Mouse (Mus musculus) limb, embryonic 13.5 days (tissue): ENCODE data around the gene Blmh. TPM values are rescaled to one million over a fixed set of nuclear protein-coding genes. Genes with fewer than 3 reads are reported as not detected.

Experiments used
- ATAC-seq: fragments of 200-750 bp; cut with Nextera tagmentation; 2 replicates; pipeline ENCODE4 v1.8.0; 2017; ENCODE audit warnings: low read depth, moderate number of reproducible peaks, moderate TSS enrichment; ENCODE audit not compliant: low FRiP score
- H3K27ac ChIP-seq: fragments of 300-500 bp; sonication (generic); 2 replicates; pipeline ENCODE4 v1.5.1; 2015; ENCODE audit warnings: inconsistent platforms, mild to moderate bottlenecking, moderate library complexity
- H3K27me3 ChIP-seq: fragments of 300-500 bp; sonication (generic); 2 replicates; pipeline ENCODE4 v1.6.1; 2015; ENCODE audit warnings: mild to moderate bottlenecking, inconsistent platforms
- H3K36me3 ChIP-seq: fragments of 300-500 bp; sonication (generic); 2 replicates; pipeline ENCODE4 v1.6.1; 2015; ENCODE audit warnings: inconsistent platforms, mild to moderate bottlenecking, moderate library complexity
- H3K4me1 ChIP-seq: fragments of 300-500 bp; sonication (generic); 2 replicates; pipeline ENCODE4 v1.6.1; 2015; ENCODE audit warnings: inconsistent platforms
- H3K4me2 ChIP-seq: fragments of 300-500 bp; sonication (generic); replicated peaks from 2 replicates; pipeline ENCODE4 v1.6.1; 2015; ENCODE audit warnings: inconsistent platforms, mild to moderate bottlenecking, moderate library complexity
- H3K4me3 ChIP-seq: fragments of 300-500 bp; sonication (generic); 2 replicates; pipeline ENCODE4 v1.5.1; 2015; ENCODE audit warnings: moderate library complexity, mild to moderate bottlenecking, inconsistent platforms
- H3K9ac ChIP-seq: fragments of 300-500 bp; sonication (generic); 2 replicates; pipeline ENCODE4 v1.6.1; 2015; ENCODE audit warnings: mild to moderate bottlenecking, inconsistent platforms
- H3K9me3 ChIP-seq: fragments of 300-500 bp; sonication (generic); 2 replicates; pipeline ENCODE4 v1.6.1; 2016; ENCODE audit warnings: inconsistent platforms
- WGBS: fragments of 180-500 bp; shearing (Covaris S2); methylation state at CpG from one replicate; pipeline ENCODE4 v1.1.7; 2015; 5-methylcytosine and 5-hydroxymethylcytosine counted together
- polyA plus RNA-seq: library from polyadenylated mRNA; unstranded; fragments of >200 nt; fragmentation: Nextera tagmentation; extraction: Ambion mirVana; gene quantifications from 2 replicates; pipeline ENCODE4 v1.2.1, GENCODE M21; 2015

Gene Blmh
- polyA plus RNA-seq, 1 experiment from 2014 or later = 190 TPM

DNA sequence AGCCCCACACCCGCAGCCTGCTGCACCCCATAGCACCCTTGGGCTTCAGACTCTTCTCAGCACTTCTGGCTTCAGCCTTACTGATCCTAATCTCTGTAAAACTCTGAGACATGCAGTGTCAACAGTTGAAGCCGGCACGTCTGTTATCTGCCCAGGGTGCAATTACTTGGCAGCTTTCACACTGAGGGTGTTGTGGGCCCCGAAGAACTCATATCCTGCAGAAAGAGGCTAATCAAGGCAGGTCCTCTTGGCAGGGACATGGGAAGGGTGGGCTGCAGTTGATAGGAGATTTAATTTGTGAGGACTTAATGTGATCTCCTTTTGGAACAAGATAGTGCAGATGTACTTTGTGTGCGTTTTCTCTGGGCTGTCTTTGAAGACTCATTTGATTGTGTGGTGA, 59.0 kb downstream of the Blmh start:
- Histone ChIP-seq H3K9me3 (no peaks in the 10 kb centered on the region), H3K27ac (no peak overlapping the region), H3K9ac (no peak overlapping the region), H3K4me1 (no peaks in the 10 kb centered on the region), H3K27me3 (no peaks in the 10 kb centered on the region), H3K4me2 (no peak overlapping the region), H3K4me3 (no peak overlapping the region), H3K36me3 (peaks cover 88% of the 10 kb centered on the region)
- 84% methylated on average over 5 of the region's 5 CpGs for WGBS
- ATAC-seq = no peak

DNA sequence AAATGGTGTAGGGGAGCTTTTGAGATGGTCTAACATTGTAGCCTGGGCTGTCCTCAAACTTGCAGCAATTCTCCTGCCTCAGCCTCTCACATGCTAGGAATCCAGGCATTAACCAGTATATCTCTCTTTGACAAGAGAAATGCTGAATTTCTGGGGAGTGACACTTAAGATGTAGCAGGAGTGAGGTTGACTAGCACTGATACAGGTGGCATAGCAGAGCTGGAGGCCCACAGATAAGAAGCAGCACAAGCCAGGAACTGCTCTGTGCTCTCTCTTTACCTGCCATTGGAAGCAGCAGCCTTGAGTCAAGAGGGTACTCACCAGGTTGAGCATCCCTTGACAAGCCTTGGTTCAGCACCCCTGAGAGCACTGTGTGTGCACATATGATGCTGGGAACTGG, 59.6 kb downstream of the Blmh start:
- Histone ChIP-seq H3K36me3 (peaks cover 83% of the 10 kb centered on the region), H3K4me3 (no peak overlapping the region)

DNA sequence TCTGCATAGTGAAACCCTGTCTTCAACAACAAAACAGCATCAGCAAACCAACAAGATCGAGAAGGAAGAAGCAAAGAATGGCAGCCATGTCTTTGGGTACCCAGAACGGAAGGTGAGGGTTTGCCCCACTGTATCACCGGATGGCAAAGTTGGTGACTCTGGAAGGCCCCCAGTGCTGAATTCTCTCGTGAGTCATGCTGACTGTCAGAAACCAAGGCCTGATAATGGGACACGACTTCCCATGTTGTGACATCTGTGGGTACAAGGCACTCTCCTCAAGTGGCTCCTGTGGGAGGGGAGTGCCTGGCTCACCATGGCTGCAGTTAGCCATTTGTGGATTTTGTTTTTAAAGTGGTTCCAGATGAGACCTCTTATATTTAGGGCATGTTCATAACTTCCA, 66.2 kb downstream of the Blmh start:
- H3K36me3 ChIP-seq = peaks cover 32% of the 10 kb centered on the region
- H3K27me3 ChIP-seq = peaks cover 6% of the 10 kb centered on the region
- H3K4me3 ChIP-seq = no peak overlapping the region
- H3K4me2 ChIP-seq = no peak overlapping the region
- no peak overlapping the region for H3K27ac ChIP-seq
- no peaks in the 10 kb centered on the region for H3K4me1 ChIP-seq
- no peak overlapping the region for H3K9ac ChIP-seq
- no peak for ATAC-seq
- WGBS = 81% methylated on average over 5 of the region's 5 CpGs
- no peaks in the 10 kb centered on the region for H3K9me3 ChIP-seq

More for the DNA sequence above, 59.6 kb downstream of the Blmh start:
- Histone ChIP-seq H3K4me1 (no peaks in the 10 kb centered on the region), H3K9me3 (no peaks in the 10 kb centered on the region), H3K9ac (no peak overlapping the region), H3K4me2 (no peak overlapping the region), H3K27me3 (no peaks in the 10 kb centered on the region), H3K27ac (no peak overlapping the region)
- no peak for ATAC-seq

DNA sequence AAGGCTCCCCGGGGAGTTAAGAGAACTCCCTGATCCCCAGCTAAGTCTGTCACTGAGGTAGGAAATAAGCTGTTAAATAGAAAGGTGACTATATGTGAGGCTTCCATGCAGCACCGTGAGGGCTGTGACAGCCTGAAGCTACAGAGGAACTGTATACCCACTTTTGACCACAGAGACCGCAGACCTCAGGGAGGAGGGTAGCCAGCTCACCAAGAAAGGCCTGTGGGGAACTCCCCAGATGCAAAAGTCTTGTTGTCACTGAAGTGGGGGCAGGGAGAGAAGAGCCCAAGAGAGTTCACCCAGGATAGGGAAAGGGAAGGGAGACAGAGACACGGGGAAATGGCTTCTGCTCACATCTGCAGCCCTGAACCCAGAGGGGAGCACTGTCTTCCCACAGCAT, 68.3 kb downstream of the Blmh start:
- peaks cover 25% of the 10 kb centered on the region for H3K27me3 ChIP-seq
- WGBS = 39% methylated on average over 4 of the region's 4 CpGs
- ATAC-seq = no peak
- H3K27ac ChIP-seq = no peak overlapping the region
- no peak overlapping the region for H3K4me2 ChIP-seq
- H3K9ac ChIP-seq = no peak overlapping the region
- H3K9me3 ChIP-seq = no peaks in the 10 kb centered on the region
- H3K36me3 ChIP-seq = peaks cover 12% of the 10 kb centered on the region
- H3K4me3 ChIP-seq = no peak overlapping the region
- H3K4me1 ChIP-seq = peaks cover 2% of the 10 kb centered on the region; the same call in 1 of the 2 replicates

DNA sequence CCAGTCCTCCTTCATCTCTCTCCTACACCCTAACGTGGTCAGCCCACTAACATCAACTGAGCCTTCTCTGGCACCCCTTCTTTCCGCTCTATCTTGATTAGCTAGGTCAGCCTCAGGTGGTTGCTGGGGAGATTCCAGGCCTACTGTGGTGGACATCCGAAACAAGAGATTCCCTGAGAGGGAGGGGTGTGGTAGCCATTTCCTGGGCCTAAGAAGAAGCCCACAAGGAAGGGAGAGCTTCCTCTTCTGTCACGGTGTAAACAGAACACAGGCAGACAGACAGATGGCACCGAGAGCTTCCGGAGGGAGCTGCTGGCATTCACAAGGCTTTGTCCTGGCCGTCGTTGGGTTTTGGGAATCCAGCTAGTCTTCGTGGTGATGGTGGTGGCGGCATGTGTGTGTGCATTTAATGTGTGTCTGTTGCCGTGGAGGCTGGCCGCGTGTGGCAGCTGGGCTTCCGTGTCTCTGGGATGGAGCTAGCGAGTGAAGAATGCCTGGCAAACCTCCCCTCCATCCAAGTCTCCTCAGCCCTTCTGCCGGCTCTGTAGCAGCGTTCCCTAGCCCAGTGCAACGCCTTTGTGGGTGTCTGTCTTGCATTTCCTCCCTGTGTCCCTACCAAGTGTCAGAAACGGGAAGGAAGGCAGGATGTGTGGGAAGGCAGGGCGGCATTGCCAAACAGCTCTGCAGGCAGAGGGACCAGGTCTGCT, 71.5 kb downstream of the Blmh start:
- no peak overlapping the region for H3K4me2 ChIP-seq
- no peak overlapping the region for H3K4me3 ChIP-seq
- 53% methylated on average over 20 of the region's 20 CpGs for WGBS
- H3K27me3 ChIP-seq = peaks cover 57% of the 10 kb centered on the region
- no peak overlapping the region for H3K9ac ChIP-seq
- H3K4me1 ChIP-seq = peaks cover 13% of the 10 kb centered on the region
- H3K9me3 ChIP-seq = no peaks in the 10 kb centered on the region
- no peak overlapping the region for H3K27ac ChIP-seq
- H3K36me3 ChIP-seq = no peaks in the 10 kb centered on the region
- no peak for ATAC-seq

DNA sequence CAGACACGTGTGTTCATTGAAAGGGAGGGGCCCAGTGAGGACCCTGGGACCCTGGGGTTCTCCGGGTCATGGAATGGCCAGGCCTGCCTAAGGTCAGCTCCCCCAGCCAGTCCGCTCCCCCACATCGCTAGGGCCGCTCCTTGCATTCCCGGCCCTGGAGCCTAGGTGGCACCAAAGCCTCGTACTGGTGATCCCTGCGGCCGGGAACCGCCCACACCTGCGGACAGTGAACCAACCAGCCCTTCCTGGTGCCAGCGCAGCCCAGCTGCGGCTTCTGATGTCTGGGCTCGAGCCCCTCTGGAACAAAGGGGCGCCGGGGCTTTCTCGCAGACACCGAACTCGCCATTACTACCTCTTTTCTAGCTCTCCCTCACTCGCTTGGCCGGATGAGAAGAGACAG, 72.7 kb downstream of the Blmh start:
- peak overlapping the region; percentile 49 for H3K4me3 ChIP-seq
- H3K27me3 ChIP-seq = peaks cover 65% of the 10 kb centered on the region
- WGBS = under 1% methylated on average over 21 of the region's 21 CpGs

DNA sequence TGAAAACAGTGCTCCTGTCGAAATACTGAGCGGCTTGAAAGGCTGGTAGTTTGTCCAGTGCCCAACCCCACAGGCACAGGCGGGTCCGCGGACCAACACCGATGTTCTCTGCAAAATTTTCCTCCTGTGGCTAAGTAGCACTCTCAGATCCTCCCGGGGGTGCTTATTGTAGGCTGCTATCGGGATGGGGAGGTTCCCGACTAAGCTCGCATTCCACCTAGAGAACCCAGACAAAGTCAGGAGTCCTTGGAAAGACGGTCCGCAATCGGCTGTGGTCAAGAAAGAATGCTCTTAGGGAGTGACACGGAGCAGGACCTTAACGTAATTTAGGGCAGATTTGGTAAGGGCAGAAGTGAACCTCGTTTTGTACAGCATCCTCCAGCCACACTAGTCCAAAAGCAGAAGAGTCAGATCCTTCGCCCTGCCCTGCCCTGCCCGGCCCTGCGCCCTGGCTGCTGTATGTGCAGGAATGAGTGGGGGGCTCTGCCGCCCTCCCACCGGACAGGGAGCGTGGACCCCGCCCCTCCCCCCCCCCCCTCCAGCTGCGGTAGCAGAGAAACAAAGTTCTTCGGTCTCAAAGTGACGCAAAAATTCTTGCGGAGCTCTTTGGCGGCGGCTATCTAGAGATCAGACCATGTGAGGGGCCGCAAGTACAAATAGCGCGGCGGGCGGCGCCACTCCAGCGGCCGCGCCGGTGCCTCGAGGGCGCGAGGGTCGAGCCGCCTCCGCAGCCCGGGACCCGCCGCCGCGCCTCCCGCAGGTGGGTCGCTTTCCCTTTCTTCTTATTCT, 73.5 kb downstream of the Blmh start, which contains the start of gene Slc6a4:
Gene Slc6a4 (plus strand): TSS at position 688 of the 789 bp plus-strand sequence.
- H3K27me3 ChIP-seq = peaks cover 65% of the 10 kb centered on the region

More for the DNA sequence above, 72.7 kb downstream of the Blmh start:
- ATAC-seq = peak; percentile 69; the same call in 1 of the 2 replicates
- Histone ChIP-seq H3K27ac (no peak overlapping the region), H3K9ac (no peak overlapping the region), H3K9me3 (no peaks in the 10 kb centered on the region), H3K4me1 (peaks cover 13% of the 10 kb centered on the region), H3K36me3 (no peaks in the 10 kb centered on the region), H3K4me2 (peak overlapping the region; percentile 88)

DNA sequence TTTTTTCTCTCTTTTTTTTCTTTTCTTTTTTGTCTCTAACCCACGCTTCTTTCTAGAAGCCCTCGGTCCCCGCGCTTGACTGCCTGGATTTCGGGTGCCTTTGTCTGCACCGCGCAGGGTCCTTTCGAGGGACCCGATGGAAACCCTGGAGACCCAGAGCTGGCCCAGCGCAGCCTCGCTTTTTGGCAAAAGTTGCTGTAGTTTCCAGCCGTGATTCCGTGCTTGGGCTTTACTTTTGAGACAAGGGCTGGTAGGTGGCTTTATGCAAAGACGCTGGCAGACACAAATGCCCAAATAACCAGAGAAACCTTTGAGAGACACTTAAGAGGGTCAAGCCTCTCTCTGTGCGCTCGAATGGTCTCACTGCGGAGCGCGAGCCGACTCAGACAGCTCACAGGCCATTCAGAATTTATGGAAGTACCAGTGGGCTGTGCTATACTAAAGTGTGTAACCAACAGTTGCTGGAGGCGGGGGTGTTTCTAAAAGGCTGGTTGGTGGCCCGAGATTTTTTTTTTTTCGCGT, 74.2 kb downstream of the Blmh start:
- no peak overlapping the region for H3K27ac ChIP-seq
- peak overlapping the region; percentile 49 for H3K4me3 ChIP-seq
- WGBS = 8% methylated on average over 24 of the region's 24 CpGs
- H3K4me2 ChIP-seq = peak overlapping the region; percentile 88
- peaks cover 13% of the 10 kb centered on the region for H3K4me1 ChIP-seq
- H3K9me3 ChIP-seq = no peaks in the 10 kb centered on the region
- H3K9ac ChIP-seq = peak overlapping the region; percentile 52
- H3K36me3 ChIP-seq = no peaks in the 10 kb centered on the region
- H3K27me3 ChIP-seq = peaks cover 65% of the 10 kb centered on the region
- no peak for ATAC-seq

More for the DNA sequence above, 73.5 kb downstream of the Blmh start, which contains the start of gene Slc6a4:
- H3K4me1 ChIP-seq = peaks cover 13% of the 10 kb centered on the region
- no peaks in the 10 kb centered on the region for H3K9me3 ChIP-seq
- no peak within 1 kb of the TSS for H3K27ac ChIP-seq
- WGBS = 1% methylated on average over 52 of the region's 52 CpGs
- no peaks in the 10 kb centered on the region for H3K36me3 ChIP-seq
- H3K9ac ChIP-seq = peak within 1 kb of the TSS; percentile 52
- peak within 1 kb of the TSS; percentile 49 for H3K4me3 ChIP-seq
- H3K4me2 ChIP-seq = peak within 1 kb of the TSS; percentile 88
- no peak for ATAC-seq

DNA sequence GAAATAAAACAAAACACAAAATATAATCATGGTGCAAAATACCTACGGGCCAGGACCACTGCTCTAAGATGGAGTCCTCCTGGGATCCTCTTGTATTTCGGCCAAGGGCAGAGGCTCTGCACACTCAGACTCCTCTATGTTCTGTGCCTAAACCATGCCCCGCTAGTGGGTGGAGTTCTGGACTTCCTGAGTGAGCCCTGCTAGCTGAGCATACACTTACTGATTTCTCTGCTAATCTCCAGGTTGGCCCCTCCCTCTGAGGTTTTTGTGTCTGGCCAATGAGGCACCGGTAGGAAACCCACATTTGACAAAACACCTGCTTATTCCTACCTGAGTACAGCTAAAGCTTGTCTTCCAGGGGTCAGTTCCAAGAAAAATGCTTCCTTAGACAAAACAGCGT, 76.1 kb downstream of the Blmh start:
- no peaks in the 10 kb centered on the region for H3K36me3 ChIP-seq
- H3K27ac ChIP-seq = no peak overlapping the region
- H3K4me2 ChIP-seq = no peak overlapping the region
- peaks cover 13% of the 10 kb centered on the region for H3K4me1 ChIP-seq
- no peaks in the 10 kb centered on the region for H3K9me3 ChIP-seq
- no peak for ATAC-seq
- 50% methylated on average over 5 of the region's 5 CpGs for WGBS
- H3K4me3 ChIP-seq = no peak overlapping the region
- H3K9ac ChIP-seq = no peak overlapping the region
- H3K27me3 ChIP-seq = peaks cover 66% of the 10 kb centered on the region

DNA sequence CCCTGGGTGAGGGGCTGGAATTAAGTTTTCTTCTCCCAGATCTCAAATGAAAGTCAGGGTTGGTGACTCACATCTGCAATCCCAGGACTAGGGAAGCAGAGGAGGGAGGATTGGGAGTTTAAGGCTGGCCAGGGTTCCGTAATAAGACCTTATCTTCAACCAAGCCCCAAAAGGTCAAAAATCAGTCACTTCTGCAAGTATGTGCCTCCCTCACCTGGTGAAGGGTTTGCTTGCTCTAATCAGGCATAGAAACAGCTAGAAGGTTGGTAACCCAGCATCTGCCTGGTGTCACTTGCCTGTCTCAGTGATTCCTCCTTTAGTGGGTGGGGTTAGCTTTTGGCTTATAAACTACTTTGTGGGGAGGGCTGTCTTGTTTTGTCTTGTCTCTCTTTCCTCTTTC, 77.8 kb downstream of the Blmh start:
- H3K9me3 ChIP-seq = no peaks in the 10 kb centered on the region
- no peak overlapping the region for H3K9ac ChIP-seq
- no peak overlapping the region for H3K27ac ChIP-seq
- no peak overlapping the region for H3K4me2 ChIP-seq
- ATAC-seq = no peak
- no peak overlapping the region for H3K4me3 ChIP-seq
- no peaks in the 10 kb centered on the region for H3K36me3 ChIP-seq
- 50% methylated on average over 1 of the region's 1 CpGs for WGBS
- H3K4me1 ChIP-seq = peaks cover 22% of the 10 kb centered on the region
- H3K27me3 ChIP-seq = peaks cover 49% of the 10 kb centered on the region

DNA sequence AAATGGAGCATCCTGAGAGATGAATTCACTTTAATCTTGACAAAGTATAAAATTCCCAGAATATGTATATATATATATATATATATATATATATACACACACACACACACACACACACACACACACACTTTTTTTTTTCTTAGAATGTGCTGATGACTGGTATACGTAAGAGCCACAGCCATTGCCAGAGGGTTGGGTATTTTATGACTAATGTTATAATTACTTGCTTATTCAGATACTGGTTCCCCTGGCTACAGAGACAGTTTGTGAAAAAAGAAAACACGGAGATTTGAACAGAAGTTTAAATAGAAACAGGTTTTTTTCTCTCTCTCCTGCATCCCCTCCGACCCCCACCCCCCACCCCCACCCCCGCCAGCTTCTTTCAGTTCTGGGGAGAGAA, 81.3 kb downstream of the Blmh start:
- ATAC-seq = no peak
- Histone ChIP-seq H3K27ac (no peak overlapping the region), H3K4me2 (no peak overlapping the region), H3K27me3 (peaks cover 19% of the 10 kb centered on the region), H3K9ac (no peak overlapping the region), H3K4me3 (no peak overlapping the region), H3K36me3 (no peaks in the 10 kb centered on the region), H3K4me1 (peaks cover 9% of the 10 kb centered on the region), H3K9me3 (no peaks in the 10 kb centered on the region)
- WGBS = 24% methylated on average over 3 of the region's 4 CpGs

DNA sequence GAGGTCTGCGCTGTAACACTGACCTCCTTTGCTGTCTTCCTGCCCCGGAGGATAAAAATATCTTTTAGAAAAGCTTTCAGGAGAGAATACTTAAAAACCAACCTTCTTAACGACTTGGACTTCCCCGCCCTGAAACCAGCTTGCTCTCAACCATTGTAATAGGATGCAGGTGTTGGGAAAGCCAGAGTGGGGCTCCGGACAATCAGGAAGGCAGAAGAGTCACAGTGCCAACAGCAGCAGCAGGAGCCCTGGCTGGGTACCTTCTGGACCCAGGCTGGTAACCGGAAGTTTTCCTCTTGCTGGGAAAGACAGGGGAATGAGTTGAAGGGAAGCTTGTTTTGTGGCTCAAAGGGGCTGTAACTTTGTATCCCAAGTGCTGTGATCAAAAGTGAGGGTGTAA, 82.0 kb downstream of the Blmh start:
- 16% methylated on average over 6 of the region's 6 CpGs for WGBS
- Histone ChIP-seq H3K9me3 (no peaks in the 10 kb centered on the region), H3K4me2 (0 out of 2 replicates have a peak overlapping the region, but pooled peaks have one; percentile 7), H3K27ac (no peak overlapping the region), H3K4me3 (no peak overlapping the region), H3K4me1 (peaks cover 9% of the 10 kb centered on the region), H3K36me3 (no peaks in the 10 kb centered on the region), H3K9ac (no peak overlapping the region), H3K27me3 (peaks cover 11% of the 10 kb centered on the region; the same call in 1 of the 2 replicates)
- ATAC-seq = no peak
